Mouse (Mus musculus): ENCODE data around the gene Tmem216. TPM values are rescaled to one million over a fixed set of nuclear protein-coding genes. Genes with fewer than 3 reads are reported as not detected.
A peak's percentile ranks its signal among the peaks of the same experiment; 100 is the strongest.

Tmem216 gene
- polyA plus RNA-seq, 1 experiment from 2014 or later = 36.5 TPM

GRCm38 (mm10) chr19:10502571-10502970 lies 53.5 kb downstream of the Tmem216 start:
- in situ Hi-C loops (cut with MboI; ENCODE audit: low pct_unique_long_range_greater_than_20kb) = no loop called here
- peak; percentile 65 for ATAC-seq
- POLR2A ChIA-PET = interaction anchor here (0.6 kb wide), 1 partner anchor 17 kb away, joined by 3 read pairs; no protein-coding TSS in a partner anchor
- no peak for DNase-seq (ENCODE audit: low read depth, low spot score)
- TF ChIP-seq CTCF (IDR thresholded peaks at IDR 0.05) = peak; percentile 90
- CTCF ChIA-PET = interaction anchor here (0.6 to 2.6 kb wide), 17 partner anchors 8 to 197 kb away, joined by 3 to 12 read pairs (median 3); partner anchors contain the start of gene Ppp1r32
- H3K27me3 ChIP-seq = no peaks in the 10 kb centered on the region

GRCm38 (mm10) chr19:10500581-10500980 lies 55.5 kb downstream of the Tmem216 start:
- in situ Hi-C loops (cut with MboI; ENCODE audit: low pct_unique_long_range_greater_than_20kb) = no loop called here
- H3K27me3 ChIP-seq = no peaks in the 10 kb centered on the region
- ATAC-seq = no peak
- no peak for TF ChIP-seq CTCF (IDR thresholded peaks at IDR 0.05)
- ChIA-PET POLR2A (no interaction called here), CTCF (interaction anchor here (1.2 to 2.6 kb wide), 6 partner anchors 10 to 160 kb away, joined by 3 to 13 read pairs (median 8); no protein-coding TSS in a partner anchor)
- DNase-seq (ENCODE audit: low read depth, low spot score) = no peak

- ChIA-PET CTCF (interaction anchor here (0.6 to 3.8 kb wide), 6 partner anchors 9 to 48 kb away, joined by 3 to 21 read pairs (median 6); no protein-coding TSS in a partner anchor), POLR2A (interaction anchor here (0.8 to 1.0 kb wide), 2 partner anchors 48 to 238 kb away, joined by 3 read pairs; no protein-coding TSS in a partner anchor)
- H3K27me3 ChIP-seq = no peaks in the 10 kb centered on the region
- ATAC-seq = peak; percentile 99
- in situ Hi-C loops (cut with MboI; ENCODE audit: low pct_unique_long_range_greater_than_20kb) = no loop called here
- peak; percentile 49 for TF ChIP-seq CTCF (IDR thresholded peaks at IDR 0.05)
- peak; percentile 68 for DNase-seq (ENCODE audit: low read depth, low spot score)
Measured at GRCm38 (mm10) chr19:10497512-10498160, 58.4 kb downstream of the Tmem216 start.

- ATAC-seq = no peak
- DNase-seq (ENCODE audit: low read depth, low spot score) = no peak
- ChIA-PET POLR2A (no interaction called here), CTCF (interaction anchor here (0.6 to 3.8 kb wide), 4 partner anchors 9 to 47 kb away, joined by 3 to 21 read pairs (median 8); no protein-coding TSS in a partner anchor)
- H3K27me3 ChIP-seq = no peaks in the 10 kb centered on the region
- TF ChIP-seq CTCF (IDR thresholded peaks at IDR 0.05) = no peak
- in situ Hi-C loops (cut with MboI; ENCODE audit: low pct_unique_long_range_greater_than_20kb) = no loop called here
Measured at GRCm38 (mm10) chr19:10496976-10497375, 59.1 kb downstream of the Tmem216 start.

- in situ Hi-C loops (cut with MboI; ENCODE audit: low pct_unique_long_range_greater_than_20kb) = no loop called here
- no peak for DNase-seq (ENCODE audit: low read depth, low spot score)
- no peak for ATAC-seq
Measured at GRCm38 (mm10) chr19:10495670-10496069, 60.4 kb downstream of the Tmem216 start.

GRCm38 (mm10) chr19:10486264-10486738 lies 69.7 kb downstream of the Tmem216 start:
- ChIA-PET POLR2A (interaction anchor here (1.4 kb wide), 1 partner anchor 34 kb away, joined by 4 read pairs; no protein-coding TSS in a partner anchor), CTCF (interaction anchor here (0.7 to 10.4 kb wide), 11 partner anchors 10 to 228 kb away, joined by 3 to 101 read pairs (median 4); no protein-coding TSS in a partner anchor)
- in situ Hi-C loops (cut with MboI; ENCODE audit: low pct_unique_long_range_greater_than_20kb) = loop anchor here (5.0 to 10.0 kb wide), 3 partner anchors 34 to 229 kb away; no protein-coding TSS in a partner anchor
- DNase-seq (ENCODE audit: low read depth, low spot score) (no peak), ATAC-seq (peak; percentile 76)
- peaks cover 5% of the 10 kb centered on the region for H3K27me3 ChIP-seq
- peak; percentile 89 for TF ChIP-seq CTCF (IDR thresholded peaks at IDR 0.05)

More at GRCm38 (mm10) chr19:10495670-10496069, 60.4 kb downstream of the Tmem216 start:
- CTCF ChIA-PET = interaction anchor here (3.8 kb wide), 1 partner anchor 8 kb away, joined by 21 read pairs; no protein-coding TSS in a partner anchor
- H3K27me3 ChIP-seq = no peaks in the 10 kb centered on the region
- no peak for TF ChIP-seq CTCF (IDR thresholded peaks at IDR 0.05)
- POLR2A ChIA-PET = no interaction called here

Other genes starting within 250 kb of the Tmem216 start
- gene Syt7, start 167.1 kb downstream of the Tmem216 start, polyA plus RNA-seq (2021) = 4.1 TPM
- 0.06 TPM for gene Lrrc10b, start 98.8 kb downstream of the Tmem216 start, polyA plus RNA-seq (2021)
- 0.14 TPM for gene Ppp1r32, start 73.3 kb downstream of the Tmem216 start, polyA plus RNA-seq (2021)
- 71.9 TPM for gene Cpsf7, start 31.0 kb downstream of the Tmem216 start, polyA plus RNA-seq (2021)
- 81.9 TPM for gene Sdhaf2, start 30.1 kb downstream of the Tmem216 start, polyA plus RNA-seq (2021)
- 40.0 TPM for gene Cyb561a3, start 20.9 kb upstream of the Tmem216 start, polyA plus RNA-seq (2021)
- gene Tmem138, start 21.1 kb upstream of the Tmem216 start, polyA plus RNA-seq (2021) = 50.3 TPM
- 622 TPM for gene Ddb1, start 49.1 kb upstream of the Tmem216 start, polyA plus RNA-seq (2021)
- gene Tkfc, start 49.4 kb upstream of the Tmem216 start, polyA plus RNA-seq (2021) = 39.4 TPM
- gene Vwce, start 78.0 kb upstream of the Tmem216 start, polyA plus RNA-seq (2021) = 0.06 TPM
- gene Pga5, start 121.8 kb upstream of the Tmem216 start, polyA plus RNA-seq (2021) = 0.06 TPM
- 52.9 TPM for gene Vps37c, start 132.5 kb upstream of the Tmem216 start, polyA plus RNA-seq (2021)
- not detected for gene Cd5, start 182.8 kb upstream of the Tmem216 start, polyA plus RNA-seq (2021)